Mouse (Mus musculus): ENCODE measurements around the gene Gm4894.

- TF ChIP-seq FLI1 (IDR thresholded peaks at IDR 0.05; ENCODE audit: low read length) (no peak), GATA1 (IDR thresholded peaks at IDR 0.05; ENCODE audit: borderline replicate concordance, low read length) (no peak)
These were observed 22.9 kb upstream of the Gm4894 start for GRCm38 (mm10) chr9:49227442-49227841.

All from megakaryocyte, embryonic 14.5 days (primary cell).